Mouse (Mus musculus) embryonic fibroblast, embryonic 13.5 days (primary cell): ENCODE measurements around the gene Gmnn.

Experiments used
- CTCF ChIP-seq: IDR thresholded peaks from 2 replicates; pipeline ENCODE4 v1.5.1; 2011; ENCODE audit warnings: mild to moderate bottlenecking, control low read depth, low read length, moderate library complexity, borderline replicate concordance; ENCODE audit not compliant: insufficient read depth
- POLR2A ChIP-seq: IDR thresholded peaks from 2 replicates; pipeline ENCODE4 v1.6.1; 2011; ENCODE audit warnings: low read depth, mild to moderate bottlenecking, control low read depth, low read length, moderate library complexity

- TF ChIP-seq CTCF: no peak
- TF ChIP-seq POLR2A: no peak
These were observed 51.9 kb downstream of the Gmnn start for GRCm38 (mm10) chr13:24709656-24710396.
